Mouse (Mus musculus): Measurements from ENCODE around the gene Zfp462. TPM values are rescaled to one million over a fixed set of nuclear protein-coding genes. Genes with fewer than 3 reads are reported as not detected.

Zfp462 gene
- total RNA-seq (2023), result under 1 TPM; 0.11 to 0.47 TPM

GRCm38 (mm10) chr4:54944921-54945430 is at the start of gene Zfp462:
Gene Zfp462, plus strand, starts transcription at chr4:54945048.

Data from neutrophil, adult 59 days (primary cell).